In the genomic region with DNA sequence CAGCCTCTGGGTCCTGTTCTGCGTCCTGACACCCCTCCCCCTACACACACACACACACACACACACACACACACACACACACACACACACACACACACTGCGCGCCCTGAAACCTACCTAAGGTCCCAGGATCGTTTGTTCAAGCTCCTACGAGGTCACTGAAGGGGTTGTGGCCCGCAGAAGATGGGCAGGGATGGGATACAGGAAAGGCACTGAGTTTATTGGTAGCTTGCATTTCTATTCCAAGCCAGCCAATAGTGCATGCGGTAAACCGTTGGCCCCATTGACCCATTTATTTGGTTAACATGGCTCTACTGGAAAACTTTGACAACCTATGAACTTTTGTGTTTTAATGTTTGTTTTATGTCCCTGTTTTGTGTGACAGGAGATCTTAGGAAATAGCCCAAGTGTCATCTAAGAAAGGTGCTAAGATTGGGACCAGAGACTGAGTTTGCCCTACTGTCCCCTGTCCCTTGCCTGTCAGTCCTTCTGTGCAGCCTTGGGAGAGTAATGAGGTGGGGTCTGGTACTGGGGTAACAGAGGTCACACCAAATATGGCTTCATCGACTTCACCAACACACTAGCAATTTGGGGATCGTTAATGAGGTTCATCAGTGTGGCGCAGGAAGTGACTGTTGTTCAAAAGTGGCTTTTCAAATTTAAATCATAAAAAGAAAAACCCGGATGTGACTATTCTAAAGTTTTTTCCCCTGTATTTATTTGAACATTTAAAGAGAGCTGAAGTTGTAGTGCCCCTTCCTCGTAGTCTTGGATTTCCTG, we compare ENCODE assay signal across 8 mouse cellular contexts. TPM values are rescaled to one million over a fixed set of nuclear protein-coding genes. Genes with fewer than 3 reads are reported as not detected.
DNase-seq lines count a peak whose midpoint lies in the region; ATAC-seq and TF ChIP-seq lines count a peak whose summit lies in the region.

No protein-coding gene starts in this region.

- WGBS in lung, adult 2 months = 9% methylated on average over 13 of the region's 13 CpGs
- 38% methylated on average over 13 of the region's 13 CpGs for WGBS in limb, embryonic 11.5 days

- ATAC-seq in limb, embryonic 11.5 days (ENCODE audit: insufficient number of reproducible peaks, low FRiP score, low TSS enrichment, low read depth) = no peak

- no peaks in the 10 kb centered on the region for H3K9me3 ChIP-seq in limb, embryonic 11.5 days (ENCODE audit: control insufficient read depth, low read length)

- H3K36me3 ChIP-seq in limb, embryonic 11.5 days (ENCODE audit: control insufficient read depth, insufficient read depth, low read length) = no peaks in the 10 kb centered on the region

- no peaks in the 10 kb centered on the region for H3K27me3 ChIP-seq in limb, embryonic 11.5 days (ENCODE audit: control insufficient read depth, insufficient read depth, low read length)

- peak overlapping the region; percentile 80 for H3K4me3 ChIP-seq in lung, adult 2 months (replicated peaks; ENCODE audit: extremely low read depth, low read depth, low read length)
- H3K4me3 ChIP-seq in embryonic fibroblast, embryonic 13.5 days (ENCODE audit: insufficient read depth, low read length) = peak overlapping the region; percentile 98
- H3K4me3 ChIP-seq in limb, embryonic 11.5 days (ENCODE audit: low read depth, low read length) = peak overlapping the region; percentile 78

- H3K9ac ChIP-seq in limb, embryonic 11.5 days (ENCODE audit: low read length) = peak overlapping the region; percentile 84

- no peak for DNase-seq in lung, adult 2 months
- no peak for DNase-seq in lung, postnatal 4 days
- DNase-seq in limb, embryonic 11.5 days (ENCODE audit: low spot score) = no peak
- peak; percentile 37 for DNase-seq in neural tube, embryonic 10.5 days (ENCODE audit: extremely low spot score, low spot score)
- no peak for DNase-seq in spleen, adult 12 weeks (ENCODE audit: low spot score)
- DNase-seq in adrenal gland, postnatal 36 days = no peak
- DNase-seq in cerebellum, postnatal 10 days = no peak

- TF ChIP-seq CTCF in lung, adult 2 months (IDR thresholded peaks at IDR 0.05; ENCODE audit: insufficient read depth, low read length) = no peak
- TF ChIP-seq CTCF in embryonic fibroblast, embryonic 13.5 days (IDR thresholded peaks at IDR 0.05; ENCODE audit: borderline replicate concordance, insufficient read depth, low read length) = no peak

- H3K4me1 ChIP-seq in lung, adult 2 months (ENCODE audit: control insufficient read depth, insufficient read depth, low read length) = peaks cover 17% of the 10 kb centered on the region
- H3K4me1 ChIP-seq in embryonic fibroblast, embryonic 13.5 days (ENCODE audit: control insufficient read depth, insufficient read depth, low read length) = peaks cover 2% of the 10 kb centered on the region; the same call in 1 of the 2 replicates
- peaks cover 4% of the 10 kb centered on the region; the same call in 1 of the 2 replicates for H3K4me1 ChIP-seq in limb, embryonic 11.5 days (ENCODE audit: control insufficient read depth, insufficient read depth, low read length)

- peak overlapping the region; percentile 62 for H3K4me2 ChIP-seq in limb, embryonic 11.5 days (ENCODE audit: low read depth, severe bottlenecking)

- TF ChIP-seq POLR2A in lung, adult 2 months (IDR thresholded peaks at IDR 0.05; ENCODE audit: borderline replicate concordance, extremely low read depth, low read depth, low read length) = no peak
- no peak for TF ChIP-seq POLR2A in embryonic fibroblast, embryonic 13.5 days (IDR thresholded peaks at IDR 0.05; ENCODE audit: low read depth, low read length)

- 0 out of 2 replicates have a peak overlapping the region, but pooled peaks have one; percentile 6 for H3K27ac ChIP-seq in embryonic fibroblast, embryonic 13.5 days (ENCODE audit: insufficient read depth, low read length)
- H3K27ac ChIP-seq in limb, embryonic 11.5 days (replicated peaks; ENCODE audit: low read depth, low read length) = peak overlapping the region; percentile 82; the same call in 1 of the 2 replicates

RNA-seq across cellular contexts. Expression of a gene that starts 1.1 kb away (rescaled TPM):
- polyA plus RNA-seq in lung, adult 2 months (2012; rRNA removed) = 91.2 and 96.3 TPM in 2 replicates
- polyA plus RNA-seq in embryonic fibroblast, embryonic 13.5 days (2011; ENCODE audit: insufficient read length, low read depth, missing spikeins) = 54.8 and 68.1 TPM in 2 replicates
- 39.2 and 39.3 TPM in 2 replicates for polyA plus RNA-seq in limb, embryonic 11.5 days (2014; fragmentation: Nextera tagmentation; extraction: Ambion mirVana)
- 100 to 1,000 TPM; 101 to 120 TPM for total RNA-seq in adrenal gland, postnatal 36 days (2021)

RNA-seq across cellular contexts. Expression of a gene that starts 17.9 kb away (rescaled TPM):
- polyA plus RNA-seq in lung, adult 2 months (2012; rRNA removed) = not detected in 2 replicates
- 9.3 TPM in 1 of 2 replicates, not detected in the other for polyA plus RNA-seq in embryonic fibroblast, embryonic 13.5 days (2011; ENCODE audit: insufficient read length, low read depth, missing spikeins)
- polyA plus RNA-seq in limb, embryonic 11.5 days (2014; fragmentation: Nextera tagmentation; extraction: Ambion mirVana) = not detected in 2 replicates
- total RNA-seq in adrenal gland, postnatal 36 days (2021) = not detected

RNA-seq across cellular contexts. Expression of a gene that starts 32.3 kb away (rescaled TPM):
- polyA plus RNA-seq in lung, adult 2 months (2012; rRNA removed) = 46.5 and 53.1 TPM in 2 replicates
- polyA plus RNA-seq in embryonic fibroblast, embryonic 13.5 days (2011; ENCODE audit: insufficient read length, low read depth, missing spikeins) = 29.0 and 34.6 TPM in 2 replicates
- polyA plus RNA-seq in limb, embryonic 11.5 days (2014; fragmentation: Nextera tagmentation; extraction: Ambion mirVana) = 7.5 and 8.3 TPM in 2 replicates
- total RNA-seq in adrenal gland, postnatal 36 days (2021) = 100 to 1,000 TPM; 202 to 301 TPM
